Mouse (Mus musculus) thymus, postnatal 4 days (tissue): Measurements from ENCODE around the gene Frg2f1.

Experiments used
- DNase-seq: peaks from one replicate; pipeline ENCODE4 v3.0.0; 2021

The Frg2f1 gene

GRCm38 (mm10) chr4:119492291-119492932 lies 46.9 kb downstream of the Frg2f1 start, which contains the start of gene Rimkla:
Gene Rimkla, minus strand, starts transcription at chr4:119492628.
- peak; percentile 83 for DNase-seq

GRCm38 (mm10) chr4:119490806-119491205 lies 48.5 kb downstream of the Frg2f1 start:
- DNase-seq, result peak; percentile 74

GRCm38 (mm10) chr4:119489666-119490065 lies 49.7 kb downstream of the Frg2f1 start:
- DNase-seq, result no peak

DNA sequence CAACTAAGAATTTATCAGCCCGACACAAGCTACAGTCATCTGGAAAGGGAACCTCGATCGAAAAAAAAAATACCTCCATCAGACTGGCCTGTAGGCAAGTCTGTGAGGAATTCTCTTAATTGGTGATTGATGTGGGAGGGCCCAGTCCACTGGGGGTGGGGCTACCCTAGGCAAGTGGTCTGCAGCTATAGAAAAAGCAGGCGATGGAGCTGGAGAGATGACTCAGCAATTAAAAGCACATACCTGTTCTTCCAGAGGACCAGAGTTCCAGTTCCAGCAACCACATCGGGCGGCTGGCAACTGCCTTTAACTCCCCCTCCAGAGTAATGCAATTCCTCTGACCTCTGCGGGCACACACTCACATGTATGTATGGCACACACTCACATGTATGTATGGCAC lies 54.4 kb downstream of the Frg2f1 start:
- no peak for DNase-seq

DNA sequence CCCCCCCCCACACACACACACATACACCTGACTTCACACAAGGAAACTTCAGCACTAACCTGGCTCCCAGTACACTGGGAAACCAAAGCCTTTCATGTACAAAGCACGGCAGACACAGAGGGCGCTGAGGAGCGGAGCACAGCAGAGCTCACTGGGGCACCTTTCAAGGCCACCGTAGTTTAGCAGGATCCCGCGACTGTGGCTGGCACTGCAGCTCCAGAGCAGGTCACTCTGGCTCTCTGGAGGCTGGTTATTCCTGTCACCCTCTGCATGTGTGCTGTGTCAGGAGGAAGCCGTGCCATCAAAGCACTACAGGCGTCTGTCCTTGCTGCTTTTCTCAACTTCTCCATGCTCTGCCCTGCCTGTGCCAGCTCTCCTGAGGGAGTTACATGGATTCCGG lies 56.3 kb downstream of the Frg2f1 start:
- peak; percentile 53 for DNase-seq
